Mouse (Mus musculus) megakaryocyte, embryonic 14.5 days (primary cell): Measurements from ENCODE around the gene Fgf2.

Experiments used
- FLI1 ChIP-seq: IDR thresholded peaks from 2 replicates; pipeline ENCODE4 v1.6.1; 2012; ENCODE audit warnings: low read length, inconsistent platforms, mixed read lengths
- GATA1 ChIP-seq: IDR thresholded peaks from 3 replicates; pipeline ENCODE4 v1.6.1; 2012; ENCODE audit warnings: mixed read lengths, low read length, inconsistent platforms, borderline replicate concordance

DNA sequence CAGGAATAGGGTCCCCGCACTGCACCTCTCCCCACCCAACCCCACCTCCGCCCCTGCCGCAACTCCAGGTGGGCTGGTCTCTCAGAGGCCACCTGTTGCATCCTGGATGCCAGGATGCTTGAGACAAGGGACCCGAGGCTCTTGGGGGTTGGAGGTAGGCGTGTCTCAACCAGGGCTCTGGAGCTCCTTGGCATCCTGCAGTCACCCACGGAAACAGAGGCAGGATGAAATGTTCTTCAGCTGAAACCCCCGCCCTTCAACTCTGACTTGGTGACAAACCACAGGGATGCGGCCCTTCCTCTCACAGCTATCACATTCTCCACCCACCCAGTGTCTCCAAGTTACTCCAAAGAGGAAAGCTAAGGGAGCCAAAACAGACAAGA lies 1.0 kb downstream of the Fgf2 start:
- TF ChIP-seq FLI1, result no peak
- no peak for TF ChIP-seq GATA1
